Mouse (Mus musculus) midbrain, embryonic 16.5 days (tissue): ENCODE data around the gene Prdm2. TPM values are rescaled to one million over a fixed set of nuclear protein-coding genes. Genes with fewer than 3 reads are reported as not detected.

Source experiments
- ATAC-seq: fragments of 200-750 bp; cut with Nextera tagmentation; 2 replicates; pipeline ENCODE4 v1.8.0; 2017; ENCODE audit warnings: moderate TSS enrichment
- H3K27ac ChIP-seq: fragments of 300-500 bp; sonication (generic); 2 replicates; pipeline ENCODE4 v1.5.1; 2014; ENCODE audit warnings: mild to moderate bottlenecking, low read length, mixed read lengths
- H3K27me3 ChIP-seq: fragments of 300-500 bp; sonication (generic); 2 replicates; pipeline ENCODE4 v1.6.1; 2014; ENCODE audit warnings: low read depth, low read length, mixed read lengths; ENCODE audit not compliant: control insufficient read depth, insufficient read depth
- H3K36me3 ChIP-seq: fragments of 300-500 bp; sonication (generic); 2 replicates; pipeline ENCODE4 v1.6.1; 2014; ENCODE audit warnings: mild to moderate bottlenecking, low read length, moderate library complexity, mixed read lengths; ENCODE audit not compliant: control insufficient read depth, insufficient read depth
- H3K4me1 ChIP-seq: fragments of 300-500 bp; sonication (generic); 2 replicates; pipeline ENCODE4 v1.6.1; 2014; ENCODE audit warnings: mild to moderate bottlenecking, low read length, mixed read lengths; ENCODE audit not compliant: control insufficient read depth, insufficient read depth
- H3K4me2 ChIP-seq: fragments of 300-500 bp; sonication (generic); 2 replicates; pipeline ENCODE4 v1.6.1; 2014; ENCODE audit warnings: mild to moderate bottlenecking, low read length, mixed read lengths
- H3K4me3 ChIP-seq: fragments of 300-500 bp; sonication (generic); 2 replicates; pipeline ENCODE4 v1.5.1; 2014; ENCODE audit warnings: low read depth, mild to moderate bottlenecking, low read length, moderate library complexity, mixed read lengths
- H3K9ac ChIP-seq: fragments of 300-500 bp; sonication (generic); 2 replicates; pipeline ENCODE4 v1.6.1; 2014; ENCODE audit warnings: low read depth, low read length, mixed read lengths
- H3K9me3 ChIP-seq: fragments of 300-500 bp; sonication (generic); replicated peaks from 2 replicates; pipeline ENCODE4 v1.6.1; 2014; ENCODE audit warnings: mild to moderate bottlenecking, low read length, mixed read lengths; ENCODE audit not compliant: control insufficient read depth, poor library complexity, severe bottlenecking
- WGBS: fragments of 180-500 bp; shearing (Covaris S2); extraction: QIAGEN DNeasy Blood & Tissue Kit; methylation state at CpG from one replicate; pipeline ENCODE4 v1.1.7; 2014; 5-methylcytosine and 5-hydroxymethylcytosine counted together
- polyA plus RNA-seq: library from polyadenylated mRNA; unstranded; fragments of >200 nt; fragmentation: Nextera tagmentation; extraction: Ambion mirVana; gene quantifications from 2 replicates; pipeline ENCODE4 v1.2.1, GENCODE M21; 2015

Gene Prdm2
- polyA plus RNA-seq, 1 experiment from 2014 or later, result 13.4 TPM

- Histone ChIP-seq H3K36me3 (peaks cover 15% of the 10 kb centered on the region), H3K4me1 (peaks cover 13% of the 10 kb centered on the region; the same call in 1 of the 2 replicates), H3K27ac (no peak overlapping the region), H3K4me2 (no peak overlapping the region), H3K27me3 (no peaks in the 10 kb centered on the region), H3K9me3 (no peaks in the 10 kb centered on the region), H3K9ac (no peak overlapping the region), H3K4me3 (no peak overlapping the region)
- 93% methylated on average over 5 of the region's 5 CpGs for WGBS
- no peak for ATAC-seq
These were observed 85.6 kb downstream of the Prdm2 start for GRCm38 (mm10) chr4:143127171-143127570.

- peaks cover 13% of the 10 kb centered on the region; the same call in 1 of the 2 replicates for H3K4me1 ChIP-seq
- H3K9ac ChIP-seq, result no peak overlapping the region
- no peak for ATAC-seq
- H3K27me3 ChIP-seq, result no peaks in the 10 kb centered on the region
- no peak overlapping the region for H3K27ac ChIP-seq
- WGBS, result 96% methylated on average over 14 of the region's 14 CpGs
- peaks cover 8% of the 10 kb centered on the region for H3K36me3 ChIP-seq
- H3K4me3 ChIP-seq, result no peak overlapping the region
- no peak overlapping the region for H3K4me2 ChIP-seq
- no peaks in the 10 kb centered on the region for H3K9me3 ChIP-seq
These were observed 86.3 kb downstream of the Prdm2 start for GRCm38 (mm10) chr4:143126476-143126875.

- no peaks in the 10 kb centered on the region for H3K9me3 ChIP-seq
- no peak for ATAC-seq
- no peak overlapping the region for H3K9ac ChIP-seq
- no peak overlapping the region for H3K4me3 ChIP-seq
- whole genome bisulfite sequencing, result 87% methylated on average over 6 of the region's 6 CpGs
- peaks cover 6% of the 10 kb centered on the region; the same call in 1 of the 2 replicates for H3K36me3 ChIP-seq
- no peak overlapping the region for H3K4me2 ChIP-seq
- H3K4me1 ChIP-seq, result peaks cover 15% of the 10 kb centered on the region; the same call in 1 of the 2 replicates
- no peak overlapping the region for H3K27ac ChIP-seq
- no peaks in the 10 kb centered on the region for H3K27me3 ChIP-seq
These were observed 87.5 kb downstream of the Prdm2 start for GRCm38 (mm10) chr4:143125290-143125689.

GRCm38 (mm10) chr4:143123043-143123442, 89.8 kb downstream of the Prdm2 start:
- no peaks in the 10 kb centered on the region for H3K27me3 ChIP-seq
- H3K27ac ChIP-seq, result no peak overlapping the region
- H3K36me3 ChIP-seq, result no peaks in the 10 kb centered on the region
- 84% methylated on average over 10 of the region's 10 CpGs for WGBS
- no peak overlapping the region for H3K9ac ChIP-seq
- peaks cover 24% of the 10 kb centered on the region; the same call in 1 of the 2 replicates for H3K4me1 ChIP-seq
- no peak overlapping the region for H3K4me2 ChIP-seq
- H3K9me3 ChIP-seq, result no peaks in the 10 kb centered on the region
- H3K4me3 ChIP-seq, result no peak overlapping the region
- no peak for ATAC-seq

GRCm38 (mm10) chr4:143121174-143121573, 91.6 kb downstream of the Prdm2 start:
- H3K9ac ChIP-seq, result no peak overlapping the region
- H3K4me3 ChIP-seq, result no peak overlapping the region
- H3K27me3 ChIP-seq, result no peaks in the 10 kb centered on the region
- H3K9me3 ChIP-seq, result no peaks in the 10 kb centered on the region
- no peak overlapping the region for H3K27ac ChIP-seq
- ATAC-seq, result no peak
- H3K36me3 ChIP-seq, result no peaks in the 10 kb centered on the region
- H3K4me1 ChIP-seq, result peaks cover 24% of the 10 kb centered on the region; the same call in 1 of the 2 replicates
- WGBS, result 92% methylated on average over 3 of the region's 3 CpGs
- H3K4me2 ChIP-seq, result no peak overlapping the region

- 84% methylated on average over 8 of the region's 8 CpGs for WGBS
- Histone ChIP-seq H3K9ac (no peak overlapping the region), H3K27ac (no peak overlapping the region), H3K4me3 (no peak overlapping the region), H3K9me3 (no peaks in the 10 kb centered on the region), H3K36me3 (no peaks in the 10 kb centered on the region), H3K4me1 (peaks cover 24% of the 10 kb centered on the region; the same call in 1 of the 2 replicates), H3K27me3 (no peaks in the 10 kb centered on the region), H3K4me2 (no peak overlapping the region)
- no peak for ATAC-seq
These were observed 92.8 kb downstream of the Prdm2 start for GRCm38 (mm10) chr4:143120008-143120407.

- Histone ChIP-seq H3K36me3 (no peaks in the 10 kb centered on the region), H3K27me3 (no peaks in the 10 kb centered on the region)
- WGBS, result 56% methylated on average over 4 of the region's 4 CpGs
These were observed 94.0 kb downstream of the Prdm2 start for GRCm38 (mm10) chr4:143118843-143119242.

GRCm38 (mm10) chr4:143115851-143116250, 96.9 kb downstream of the Prdm2 start:
- Histone ChIP-seq H3K9ac (no peak overlapping the region), H3K36me3 (peaks cover 3% of the 10 kb centered on the region; the same call in 1 of the 2 replicates), H3K4me1 (peaks cover 11% of the 10 kb centered on the region; the same call in 1 of the 2 replicates), H3K4me2 (no peak overlapping the region), H3K4me3 (no peak overlapping the region), H3K27ac (no peak overlapping the region), H3K27me3 (no peaks in the 10 kb centered on the region), H3K9me3 (no peaks in the 10 kb centered on the region)
- no peak for ATAC-seq
- WGBS, result 85% methylated on average over 12 of the region's 12 CpGs

More at GRCm38 (mm10) chr4:143118843-143119242, 94.0 kb downstream of the Prdm2 start:
- no peak for ATAC-seq
- Histone ChIP-seq H3K27ac (no peak overlapping the region), H3K4me3 (no peak overlapping the region), H3K4me2 (no peak overlapping the region), H3K9me3 (no peaks in the 10 kb centered on the region), H3K4me1 (peaks cover 18% of the 10 kb centered on the region; the same call in 1 of the 2 replicates), H3K9ac (no peak overlapping the region)

- no peak for ATAC-seq
- Histone ChIP-seq H3K4me3 (no peak overlapping the region), H3K9ac (no peak overlapping the region), H3K4me1 (0 out of 2 replicates have a peak, but pooled peaks cover 7% of the 10 kb centered on the region), H3K27me3 (no peaks in the 10 kb centered on the region), H3K27ac (no peak overlapping the region), H3K9me3 (no peaks in the 10 kb centered on the region), H3K36me3 (peaks cover 3% of the 10 kb centered on the region; the same call in 1 of the 2 replicates), H3K4me2 (no peak overlapping the region)
- 76% methylated on average over 21 of the region's 21 CpGs for WGBS
These were observed 98.4 kb downstream of the Prdm2 start for GRCm38 (mm10) chr4:143114232-143114979.
